Mouse (Mus musculus) lung, adult 2 months (tissue): Measurements from ENCODE around the gene Sf3a1.

ENCODE experiments used
- CTCF ChIP-seq: fragments of 200-500 bp; IDR thresholded peaks from 2 replicates; pipeline ENCODE4 v1.5.1; 2011; ENCODE audit warnings: mild to moderate bottlenecking, low read length, control low read depth; ENCODE audit not compliant: insufficient read depth
- POLR2A ChIP-seq: fragments of 200-500 bp; IDR thresholded peaks from 2 replicates; pipeline ENCODE4 v1.6.1; 2011; ENCODE audit warnings: low read depth, mild to moderate bottlenecking, control low read depth, low read length, borderline replicate concordance; ENCODE audit errors: extremely low read depth

DNA sequence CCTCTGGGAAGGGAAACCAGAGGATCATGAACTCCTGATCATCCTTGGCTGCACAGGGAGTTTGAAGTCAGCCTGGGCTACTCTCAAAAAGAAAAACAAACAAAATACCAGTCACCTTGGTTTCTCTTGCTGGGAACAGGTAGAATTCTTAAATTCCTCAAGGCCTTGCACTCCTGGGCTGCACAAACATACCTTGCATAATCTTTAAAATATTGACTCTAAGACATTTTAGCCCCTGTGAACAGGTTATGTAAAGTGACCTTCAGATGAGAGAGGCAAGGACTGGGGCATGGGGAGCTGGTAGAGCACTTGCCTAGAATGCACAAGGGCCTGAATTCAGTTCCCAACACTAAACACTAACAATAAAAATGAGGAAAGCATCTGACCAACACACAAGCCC, 18.6 kb upstream of the Sf3a1 start:
- TF ChIP-seq POLR2A (no peak), CTCF (no peak)
